Mouse (Mus musculus): ENCODE data around the gene Acbd5. TPM values are rescaled to one million over a fixed set of nuclear protein-coding genes. Genes with fewer than 3 reads are reported as not detected.
A peak's percentile ranks its signal among the peaks of the same experiment; 100 is the strongest.

Gene Acbd5
- polyA plus RNA-seq, 1 experiment from 2014 or later = 27.4 TPM

- WGBS = 90% methylated on average over 3 of the region's 3 CpGs
- no peaks in the 10 kb centered on the region for H3K27me3 ChIP-seq (ENCODE audit: control insufficient read depth, insufficient read depth, low read length)
- no peak overlapping the region for H3K4me2 ChIP-seq (ENCODE audit: low read depth, low read length)
- DNase-seq (ENCODE audit: low spot score) (no peak), ATAC-seq (replicated peaks; ENCODE audit: insufficient number of reproducible peaks, low FRiP score, low TSS enrichment, low read depth) (no peak)
- H3K9me3 ChIP-seq (replicated peaks; ENCODE audit: control insufficient read depth, low read length) = no peaks in the 10 kb centered on the region
- no peak overlapping the region for H3K9ac ChIP-seq (replicated peaks; ENCODE audit: low read length)
- H3K36me3 ChIP-seq (replicated peaks; ENCODE audit: control insufficient read depth, insufficient read depth, low read depth, low read length) = no peaks in the 10 kb centered on the region
- H3K4me1 ChIP-seq (ENCODE audit: control insufficient read depth, insufficient read depth, low read length) = no peaks in the 10 kb centered on the region
- no peak overlapping the region for H3K4me3 ChIP-seq (ENCODE audit: low read depth, low read length)
- H3K27ac ChIP-seq (replicated peaks; ENCODE audit: low read depth, low read length) = no peak overlapping the region
Observed at GRCm38 (mm10) chr2:23042189-23042588, 25.8 kb upstream of the Acbd5 start.

- Histone ChIP-seq H3K4me3 (ENCODE audit: low read depth, low read length) (no peak overlapping the region), H3K4me2 (ENCODE audit: low read depth, low read length) (no peak overlapping the region), H3K4me1 (ENCODE audit: control insufficient read depth, insufficient read depth, low read length) (no peaks in the 10 kb centered on the region), H3K27ac (replicated peaks; ENCODE audit: low read depth, low read length) (no peak overlapping the region), H3K27me3 (ENCODE audit: control insufficient read depth, insufficient read depth, low read length) (no peaks in the 10 kb centered on the region), H3K9me3 (replicated peaks; ENCODE audit: control insufficient read depth, low read length) (no peaks in the 10 kb centered on the region), H3K9ac (replicated peaks; ENCODE audit: low read length) (no peak overlapping the region), H3K36me3 (replicated peaks; ENCODE audit: control insufficient read depth, insufficient read depth, low read depth, low read length) (no peaks in the 10 kb centered on the region)
- ATAC-seq (replicated peaks; ENCODE audit: insufficient number of reproducible peaks, low FRiP score, low TSS enrichment, low read depth) = no peak
- no peak for DNase-seq (ENCODE audit: low spot score)
- 50% methylated on average over 1 of the region's 1 CpGs for WGBS
Observed at GRCm38 (mm10) chr2:23045703-23046102, 22.3 kb upstream of the Acbd5 start.

- Histone ChIP-seq H3K4me2 (ENCODE audit: low read depth, low read length) (no peak overlapping the region), H3K4me1 (ENCODE audit: control insufficient read depth, insufficient read depth, low read length) (no peaks in the 10 kb centered on the region), H3K36me3 (replicated peaks; ENCODE audit: control insufficient read depth, insufficient read depth, low read depth, low read length) (no peaks in the 10 kb centered on the region)
Observed at GRCm38 (mm10) chr2:23048006-23048405, 20.0 kb upstream of the Acbd5 start.

GRCm38 (mm10) chr2:23051890-23052289 lies 16.1 kb upstream of the Acbd5 start:
- DNase-seq (ENCODE audit: low spot score) (no peak), ATAC-seq (replicated peaks; ENCODE audit: insufficient number of reproducible peaks, low FRiP score, low TSS enrichment, low read depth) (no peak)
- no peak overlapping the region for H3K27ac ChIP-seq (replicated peaks; ENCODE audit: low read depth, low read length)
- no peak overlapping the region for H3K4me3 ChIP-seq (ENCODE audit: low read depth, low read length)
- H3K27me3 ChIP-seq (ENCODE audit: control insufficient read depth, insufficient read depth, low read length) = no peaks in the 10 kb centered on the region
- 92% methylated on average over 2 of the region's 2 CpGs for WGBS
- H3K36me3 ChIP-seq (replicated peaks; ENCODE audit: control insufficient read depth, insufficient read depth, low read depth, low read length) = no peaks in the 10 kb centered on the region
- no peaks in the 10 kb centered on the region for H3K4me1 ChIP-seq (ENCODE audit: control insufficient read depth, insufficient read depth, low read length)
- H3K9me3 ChIP-seq (replicated peaks; ENCODE audit: control insufficient read depth, low read length) = no peaks in the 10 kb centered on the region
- no peak overlapping the region for H3K4me2 ChIP-seq (ENCODE audit: low read depth, low read length)
- no peak overlapping the region for H3K9ac ChIP-seq (replicated peaks; ENCODE audit: low read length)

More at GRCm38 (mm10) chr2:23048006-23048405, 20.0 kb upstream of the Acbd5 start:
- Histone ChIP-seq H3K4me3 (ENCODE audit: low read depth, low read length) (no peak overlapping the region), H3K9me3 (replicated peaks; ENCODE audit: control insufficient read depth, low read length) (no peaks in the 10 kb centered on the region), H3K27me3 (ENCODE audit: control insufficient read depth, insufficient read depth, low read length) (no peaks in the 10 kb centered on the region), H3K9ac (replicated peaks; ENCODE audit: low read length) (no peak overlapping the region), H3K27ac (replicated peaks; ENCODE audit: low read depth, low read length) (no peak overlapping the region)
- ATAC-seq (replicated peaks; ENCODE audit: insufficient number of reproducible peaks, low FRiP score, low TSS enrichment, low read depth) (no peak), DNase-seq (ENCODE audit: low spot score) (no peak)

GRCm38 (mm10) chr2:23052523-23052922 lies 15.4 kb upstream of the Acbd5 start:
- ATAC-seq (replicated peaks; ENCODE audit: insufficient number of reproducible peaks, low FRiP score, low TSS enrichment, low read depth) = no peak
- Histone ChIP-seq H3K36me3 (replicated peaks; ENCODE audit: control insufficient read depth, insufficient read depth, low read depth, low read length) (no peaks in the 10 kb centered on the region), H3K27ac (replicated peaks; ENCODE audit: low read depth, low read length) (no peak overlapping the region), H3K4me2 (ENCODE audit: low read depth, low read length) (no peak overlapping the region), H3K27me3 (ENCODE audit: control insufficient read depth, insufficient read depth, low read length) (no peaks in the 10 kb centered on the region), H3K9ac (replicated peaks; ENCODE audit: low read length) (no peak overlapping the region), H3K4me1 (ENCODE audit: control insufficient read depth, insufficient read depth, low read length) (no peaks in the 10 kb centered on the region), H3K4me3 (ENCODE audit: low read depth, low read length) (no peak overlapping the region), H3K9me3 (replicated peaks; ENCODE audit: control insufficient read depth, low read length) (no peaks in the 10 kb centered on the region)
- 70% methylated on average over 6 of the region's 6 CpGs for WGBS
- no peak for DNase-seq (ENCODE audit: low spot score)

- ATAC-seq (replicated peaks; ENCODE audit: insufficient number of reproducible peaks, low FRiP score, low TSS enrichment, low read depth) = peak; percentile 74
- Histone ChIP-seq H3K4me3 (ENCODE audit: low read depth, low read length) (peak overlapping the region; percentile 51), H3K4me1 (ENCODE audit: control insufficient read depth, insufficient read depth, low read length) (no peaks in the 10 kb centered on the region), H3K9me3 (replicated peaks; ENCODE audit: control insufficient read depth, low read length) (no peaks in the 10 kb centered on the region), H3K9ac (replicated peaks; ENCODE audit: low read length) (peak overlapping the region; percentile 63), H3K27ac (replicated peaks; ENCODE audit: low read depth, low read length) (peak overlapping the region; percentile 80), H3K27me3 (ENCODE audit: control insufficient read depth, insufficient read depth, low read length) (no peaks in the 10 kb centered on the region), H3K36me3 (replicated peaks; ENCODE audit: control insufficient read depth, insufficient read depth, low read depth, low read length) (no peaks in the 10 kb centered on the region), H3K4me2 (ENCODE audit: low read depth, low read length) (peak overlapping the region; percentile 78)
- no peak for DNase-seq (ENCODE audit: low spot score)
- 0% methylated on average over 21 of the region's 21 CpGs for WGBS
Observed at GRCm38 (mm10) chr2:23068370-23068737, 387 bp downstream of the Acbd5 start.

GRCm38 (mm10) chr2:23068894-23069744 lies 1.2 kb downstream of the Acbd5 start:
- WGBS = 0% methylated on average over 50 of the region's 50 CpGs
- H3K9me3 ChIP-seq (replicated peaks; ENCODE audit: control insufficient read depth, low read length) = no peaks in the 10 kb centered on the region

GRCm38 (mm10) chr2:23070491-23070890 lies 2.5 kb downstream of the Acbd5 start:
- WGBS = 86% methylated on average over 2 of the region's 2 CpGs
- Histone ChIP-seq H3K4me2 (ENCODE audit: low read depth, low read length) (no peak overlapping the region), H3K27me3 (ENCODE audit: control insufficient read depth, insufficient read depth, low read length) (no peaks in the 10 kb centered on the region), H3K9me3 (replicated peaks; ENCODE audit: control insufficient read depth, low read length) (no peaks in the 10 kb centered on the region), H3K4me1 (ENCODE audit: control insufficient read depth, insufficient read depth, low read length) (no peaks in the 10 kb centered on the region), H3K27ac (replicated peaks; ENCODE audit: low read depth, low read length) (no peak overlapping the region), H3K4me3 (ENCODE audit: low read depth, low read length) (no peak overlapping the region), H3K36me3 (replicated peaks; ENCODE audit: control insufficient read depth, insufficient read depth, low read depth, low read length) (no peaks in the 10 kb centered on the region), H3K9ac (replicated peaks; ENCODE audit: low read length) (no peak overlapping the region)
- ATAC-seq (replicated peaks; ENCODE audit: insufficient number of reproducible peaks, low FRiP score, low TSS enrichment, low read depth) = no peak
- no peak for DNase-seq (ENCODE audit: low spot score)

More at GRCm38 (mm10) chr2:23068894-23069744, 1.2 kb downstream of the Acbd5 start:
- H3K27me3 ChIP-seq (ENCODE audit: control insufficient read depth, insufficient read depth, low read length) = no peaks in the 10 kb centered on the region
- DNase-seq (ENCODE audit: low spot score) (peak; percentile 92), ATAC-seq (replicated peaks; ENCODE audit: insufficient number of reproducible peaks, low FRiP score, low TSS enrichment, low read depth) (peak; percentile 92)
- peak overlapping the region; percentile 63 for H3K9ac ChIP-seq (replicated peaks; ENCODE audit: low read length)
- H3K27ac ChIP-seq (replicated peaks; ENCODE audit: low read depth, low read length) = peak overlapping the region; percentile 80
- peak overlapping the region; percentile 51 for H3K4me3 ChIP-seq (ENCODE audit: low read depth, low read length)
- H3K4me2 ChIP-seq (ENCODE audit: low read depth, low read length) = peak overlapping the region; percentile 78
- no peaks in the 10 kb centered on the region for H3K4me1 ChIP-seq (ENCODE audit: control insufficient read depth, insufficient read depth, low read length)
- no peaks in the 10 kb centered on the region for H3K36me3 ChIP-seq (replicated peaks; ENCODE audit: control insufficient read depth, insufficient read depth, low read depth, low read length)
